Mouse (Mus musculus) intestine, postnatal 0 days (tissue): ENCODE measurements around the gene Slc17a7. TPM values are rescaled to one million over a fixed set of nuclear protein-coding genes. Genes with fewer than 3 reads are reported as not detected.

Source experiments
- ATAC-seq: fragments of 200-750 bp; cut with Nextera tagmentation; 2 replicates; pipeline ENCODE4 v1.8.0; 2017; ENCODE audit warnings: mild to moderate bottlenecking, moderate TSS enrichment, moderate library complexity
- H3K27ac ChIP-seq: fragments of 300-500 bp; sonication (generic); 2 replicates; pipeline ENCODE4 v1.5.1; 2014; ENCODE audit warnings: mild to moderate bottlenecking, low read depth, low read length, moderate library complexity
- H3K27me3 ChIP-seq: fragments of 300-500 bp; sonication (generic); replicated peaks from 2 replicates; pipeline ENCODE4 v1.6.1; 2014; ENCODE audit warnings: low read length, mixed read lengths; ENCODE audit not compliant: control insufficient read depth, insufficient read depth
- H3K36me3 ChIP-seq: fragments of 300-500 bp; sonication (generic); 2 replicates; pipeline ENCODE4 v1.6.1; 2014; ENCODE audit warnings: mild to moderate bottlenecking, moderate library complexity; ENCODE audit not compliant: control insufficient read depth, insufficient read depth
- H3K4me1 ChIP-seq: fragments of 300-500 bp; sonication (generic); replicated peaks from 2 replicates; pipeline ENCODE4 v1.6.1; 2014; ENCODE audit warnings: antibody characterized with exemption, low read length, mixed read lengths; ENCODE audit not compliant: control insufficient read depth, insufficient read depth
- H3K4me2 ChIP-seq: fragments of 300-500 bp; sonication (generic); replicated peaks from 2 replicates; pipeline ENCODE4 v1.6.1; 2014; ENCODE audit warnings: low read depth, mild to moderate bottlenecking, moderate library complexity
- H3K4me3 ChIP-seq: fragments of 300-500 bp; sonication (generic); 2 replicates; pipeline ENCODE4 v1.5.1; 2014; ENCODE audit warnings: low read depth, low read length
- H3K9ac ChIP-seq: fragments of 300-500 bp; sonication (generic); 2 replicates; pipeline ENCODE4 v1.6.1; 2014; ENCODE audit warnings: mild to moderate bottlenecking, low read depth, low read length
- H3K9me3 ChIP-seq: fragments of 300-500 bp; sonication (generic); 2 replicates; pipeline ENCODE4 v1.6.1; 2016; ENCODE audit warnings: mixed run types; ENCODE audit not compliant: control insufficient read depth
- CTCF ChIP-seq: sonication (generic); IDR thresholded peaks from 2 replicates; pipeline ENCODE4 v1.5.1; 2016; ENCODE audit warnings: low read depth, mild to moderate bottlenecking, control low read depth, antibody characterized with exemption, moderate library complexity
- WGBS: fragments of 180-500 bp; shearing (Covaris S2); extraction: QIAGEN DNeasy Blood & Tissue Kit; methylation state at CpG from one replicate; pipeline ENCODE4 v1.1.7; 2014; 5-methylcytosine and 5-hydroxymethylcytosine counted together
- polyA plus RNA-seq: library from polyadenylated mRNA; unstranded; fragments of >200 nt; fragmentation: Nextera tagmentation; extraction: Ambion mirVana; gene quantifications from 2 replicates; pipeline ENCODE4 v1.2.1, GENCODE M21; 2015

Gene Slc17a7
- polyA plus RNA-seq, 1 experiment from 2014 or later, result not detected

GRCm38 (mm10) chr7:45129776-45130512 lies 33.8 kb upstream of the Slc17a7 start:
- peak overlapping the region; percentile 77; the same call in 1 of the 2 replicates for H3K27ac ChIP-seq
- 68% methylated on average over 15 of the region's 15 CpGs for WGBS
- no peaks in the 10 kb centered on the region for H3K27me3 ChIP-seq
- no peak for ATAC-seq
- peak overlapping the region; percentile 93; the same call in 1 of the 2 replicates for H3K4me3 ChIP-seq
- H3K36me3 ChIP-seq, result peaks cover 23% of the 10 kb centered on the region
- H3K4me2 ChIP-seq, result peak overlapping the region; percentile 85
- 0 out of 2 replicates have a peak, but pooled peaks cover 3% of the 10 kb centered on the region for H3K4me1 ChIP-seq
- H3K9ac ChIP-seq, result no peak overlapping the region
- H3K9me3 ChIP-seq, result no peaks in the 10 kb centered on the region
- no peak for TF ChIP-seq CTCF

- H3K9me3 ChIP-seq, result no peaks in the 10 kb centered on the region
- WGBS, result 78% methylated on average over 11 of the region's 11 CpGs
- H3K9ac ChIP-seq, result no peak overlapping the region
- no peak overlapping the region for H3K4me2 ChIP-seq
- no peak for TF ChIP-seq CTCF
- no peak overlapping the region for H3K4me3 ChIP-seq
- H3K4me1 ChIP-seq, result no peaks in the 10 kb centered on the region
- ATAC-seq, result no peak
- no peak overlapping the region for H3K27ac ChIP-seq
- H3K27me3 ChIP-seq, result no peaks in the 10 kb centered on the region
- H3K36me3 ChIP-seq, result peaks cover 4% of the 10 kb centered on the region
Observed at GRCm38 (mm10) chr7:45131850-45132249, 31.9 kb upstream of the Slc17a7 start.

DNA sequence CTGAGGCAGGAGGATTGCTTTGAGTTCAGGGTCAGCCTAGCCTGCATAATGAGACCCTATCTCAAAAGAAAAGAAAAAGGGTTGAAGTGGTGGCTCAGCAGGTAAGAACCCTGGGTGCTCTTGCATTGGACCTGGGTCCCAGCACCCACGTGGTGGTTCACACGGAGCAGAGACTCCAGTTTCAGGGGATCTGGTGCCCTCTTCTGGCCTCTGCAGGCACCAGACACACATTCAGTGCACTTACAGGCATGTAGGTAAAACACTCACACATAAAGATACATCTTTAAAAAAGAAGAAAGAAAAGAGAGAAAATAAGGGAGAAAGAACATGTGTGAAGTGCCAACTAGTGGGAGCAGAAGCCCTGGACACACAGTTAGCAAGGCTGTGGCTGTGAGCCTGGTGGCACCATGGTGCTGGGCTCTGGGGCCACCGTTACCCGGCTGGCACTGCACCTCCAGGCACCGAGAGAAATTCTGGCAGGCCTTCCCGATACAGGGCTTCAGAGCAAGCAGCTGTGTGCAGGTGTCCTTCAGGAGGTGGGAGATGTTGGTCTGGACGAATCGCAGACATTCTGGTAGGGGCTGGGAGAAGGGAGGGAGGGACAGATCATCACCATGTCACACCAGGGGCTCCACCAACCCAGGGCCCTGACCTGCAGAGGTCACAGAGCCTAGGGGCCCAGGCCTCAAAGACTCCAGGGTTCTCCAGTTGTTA lies 30.1 kb upstream of the Slc17a7 start:
- H3K9me3 ChIP-seq, result no peaks in the 10 kb centered on the region
- no peaks in the 10 kb centered on the region for H3K27me3 ChIP-seq
- H3K9ac ChIP-seq, result no peak overlapping the region
- 86% methylated on average over 8 of the region's 8 CpGs for WGBS
- TF ChIP-seq CTCF, result peak; percentile 56
- H3K4me2 ChIP-seq, result no peak overlapping the region
- no peaks in the 10 kb centered on the region for H3K36me3 ChIP-seq
- no peak for ATAC-seq
- H3K4me1 ChIP-seq, result no peaks in the 10 kb centered on the region
- no peak overlapping the region for H3K27ac ChIP-seq
- no peak overlapping the region for H3K4me3 ChIP-seq

DNA sequence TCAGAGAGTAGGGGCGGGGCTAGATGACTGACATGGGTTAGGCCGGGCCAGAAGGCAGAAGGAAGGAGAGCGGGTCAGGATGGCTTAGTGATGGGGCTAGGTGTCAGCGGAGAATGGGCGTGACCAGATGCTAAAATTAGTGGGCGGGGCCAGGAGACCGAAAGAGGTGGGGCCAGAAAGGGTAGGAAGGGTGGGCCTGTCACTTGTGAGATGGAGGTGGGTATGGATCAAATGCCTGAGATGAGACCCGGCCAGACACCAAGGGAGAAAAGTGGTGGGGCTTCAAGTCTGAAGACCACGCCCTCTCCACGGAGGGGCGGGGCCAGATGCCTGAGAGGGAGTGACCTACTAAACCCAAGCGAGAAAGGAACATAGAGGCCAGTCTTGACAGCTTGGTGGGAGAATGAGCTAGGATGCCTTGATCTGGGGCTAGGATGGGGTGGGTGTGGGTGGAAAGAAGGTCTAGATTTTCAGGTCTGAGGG lies 29.2 kb upstream of the Slc17a7 start:
- no peaks in the 10 kb centered on the region for H3K9me3 ChIP-seq
- no peak overlapping the region for H3K4me2 ChIP-seq
- H3K27ac ChIP-seq, result no peak overlapping the region
- H3K27me3 ChIP-seq, result no peaks in the 10 kb centered on the region
- no peak overlapping the region for H3K9ac ChIP-seq
- H3K36me3 ChIP-seq, result no peaks in the 10 kb centered on the region
- H3K4me3 ChIP-seq, result no peak overlapping the region
- no peaks in the 10 kb centered on the region for H3K4me1 ChIP-seq
- ATAC-seq, result no peak
- TF ChIP-seq CTCF, result no peak
- WGBS, result 20% methylated on average over 12 of the region's 12 CpGs

- H3K27me3 ChIP-seq, result no peaks in the 10 kb centered on the region
- no peak for TF ChIP-seq CTCF
- H3K27ac ChIP-seq, result no peak overlapping the region
- peak overlapping the region; percentile 85 for H3K4me2 ChIP-seq
- ATAC-seq, result no peak
- 90% methylated on average over 3 of the region's 3 CpGs for WGBS
- H3K9me3 ChIP-seq, result no peaks in the 10 kb centered on the region
- no peaks in the 10 kb centered on the region for H3K4me1 ChIP-seq
- H3K9ac ChIP-seq, result 0 out of 2 replicates have a peak overlapping the region, but pooled peaks have one; percentile 53
- no peaks in the 10 kb centered on the region for H3K36me3 ChIP-seq
- H3K4me3 ChIP-seq, result peak overlapping the region; percentile 64; the same call in 1 of the 2 replicates
Observed at GRCm38 (mm10) chr7:45135370-45135769, 28.4 kb upstream of the Slc17a7 start.

DNA sequence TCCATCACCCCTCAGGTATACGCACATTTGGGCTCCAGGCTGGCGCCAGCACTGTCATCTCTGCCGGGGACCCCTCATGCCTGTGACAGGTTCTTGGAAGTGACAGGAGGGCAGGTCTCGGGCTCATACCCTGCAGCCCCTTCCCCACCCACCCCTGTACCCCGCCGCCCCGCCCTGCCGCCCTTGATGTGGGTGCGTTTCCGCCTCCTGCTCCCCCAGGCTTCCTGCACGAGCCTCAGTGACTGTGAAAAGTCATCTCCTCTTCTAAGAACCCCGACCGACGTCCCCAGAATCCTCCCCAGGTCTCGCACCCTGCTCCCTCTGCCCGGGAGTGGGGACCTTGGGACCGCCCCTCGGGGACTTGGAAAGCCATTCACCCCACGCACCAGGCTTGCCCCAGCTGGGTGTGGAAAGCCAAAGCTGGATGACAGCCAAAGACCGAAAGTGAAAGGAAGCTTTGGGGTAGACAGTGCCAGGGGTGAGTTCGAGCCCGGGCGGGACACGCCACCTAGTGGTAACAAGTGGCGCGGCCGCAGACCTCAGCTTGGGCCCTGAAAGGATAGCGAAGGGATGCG lies 27.7 kb upstream of the Slc17a7 start, which contains the start of the genes Gm45713 and Flt3l:
Gene Gm45713 (minus strand): TSS at position 239 of the 575 bp plus-strand sequence.
Gene Flt3l (minus strand): TSS at position 440 of the 575 bp plus-strand sequence.
- Histone ChIP-seq H3K36me3 (0 out of 2 replicates have a peak, but pooled peaks cover 2% of the 10 kb centered on the region), H3K27me3 (no peaks in the 10 kb centered on the region), H3K4me3 (peak within 1 kb of the TSS; percentile 64), H3K27ac (peak within 1 kb of the TSS; percentile 35; the same call in 1 of the 2 replicates), H3K9ac (peak within 1 kb of the TSS; percentile 53), H3K4me1 (no peaks in the 10 kb centered on the region), H3K9me3 (no peaks in the 10 kb centered on the region), H3K4me2 (peak within 1 kb of the TSS; percentile 85)
- WGBS, result 4% methylated on average over 29 of the region's 29 CpGs
- peak; percentile 98 for TF ChIP-seq CTCF
- peak; percentile 80 for ATAC-seq
